Mouse (Mus musculus) cerebellum, adult 11-12 months (tissue): ENCODE results near the gene Gabpa.
A peak's percentile ranks its signal among the peaks of the same experiment; 100 is the strongest.

Experiments
- DNase-seq: peaks from one replicate; pipeline ENCODE4 v3.0.0; 2022

Gene Gabpa

DNA sequence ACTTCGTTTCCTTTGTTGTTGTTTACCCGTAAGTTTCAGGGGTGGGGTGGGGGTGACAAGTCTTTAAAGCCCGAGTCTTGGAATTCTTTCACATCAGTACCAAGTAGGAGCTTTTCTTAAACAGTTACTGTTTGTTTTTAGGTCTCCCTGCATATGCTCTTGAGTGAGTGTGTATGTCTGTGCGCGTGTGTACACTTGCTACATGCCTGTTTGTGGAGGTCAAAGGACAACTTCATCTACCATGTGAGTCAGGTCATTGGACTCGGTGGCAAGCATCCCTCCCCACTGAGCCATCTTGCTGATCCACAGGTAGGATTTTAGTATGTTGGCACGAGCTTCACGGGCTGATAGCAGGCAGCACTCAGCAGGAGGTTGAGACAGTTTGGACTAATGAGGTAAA is 39.1 kb downstream of the Gabpa start:
- DNase-seq = no peak

DNA sequence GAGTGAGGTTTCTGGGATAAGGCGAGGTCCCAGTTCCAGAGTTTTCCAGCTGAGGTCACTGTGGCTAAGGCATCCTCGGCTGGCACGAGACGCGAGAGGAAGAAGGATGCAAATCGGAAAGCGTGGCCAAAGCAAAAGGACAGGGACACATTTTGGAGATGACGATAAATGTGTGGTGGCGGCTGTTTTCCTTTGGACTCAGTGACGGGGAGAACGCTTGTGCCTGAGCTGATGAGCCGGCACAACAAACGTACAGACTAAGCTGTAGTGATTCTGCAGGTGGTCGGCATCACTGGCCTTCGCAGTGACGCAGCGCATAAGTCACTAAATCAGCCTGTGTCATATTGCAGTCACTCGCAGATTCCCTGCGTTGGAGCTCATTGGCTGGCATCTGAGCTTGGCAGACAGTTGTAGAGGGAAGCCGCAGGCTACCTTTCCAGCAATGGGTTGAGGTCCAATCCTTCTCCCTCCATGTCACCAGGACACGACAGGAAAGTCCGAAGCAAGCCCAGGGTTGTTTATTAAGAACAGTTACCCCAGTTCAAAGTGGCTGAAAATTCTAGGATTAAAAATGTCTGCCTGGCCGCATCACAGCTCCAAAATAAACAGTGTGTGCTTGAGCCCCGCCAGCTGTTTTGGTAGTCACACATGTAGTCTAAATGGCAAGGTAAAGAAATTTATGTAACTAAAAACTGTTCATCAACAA is 40.4 kb downstream of the Gabpa start:
- no peak for DNase-seq

DNA sequence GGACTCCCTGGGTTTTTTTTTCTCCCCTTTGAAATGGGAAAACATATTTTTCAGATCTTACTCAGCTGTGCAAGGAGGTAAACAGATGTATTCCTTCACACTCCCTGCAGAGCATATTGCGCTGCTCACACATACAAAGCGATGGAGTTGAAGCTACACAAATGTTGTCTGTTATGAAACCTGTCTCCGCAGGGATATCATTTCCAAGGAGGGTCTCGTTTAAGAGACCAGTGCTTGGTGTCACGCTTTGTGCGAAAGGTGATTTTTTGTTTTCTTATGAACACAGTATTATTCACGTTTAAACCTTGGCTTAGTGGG is 41.0 kb downstream of the Gabpa start:
- no peak for DNase-seq

DNA sequence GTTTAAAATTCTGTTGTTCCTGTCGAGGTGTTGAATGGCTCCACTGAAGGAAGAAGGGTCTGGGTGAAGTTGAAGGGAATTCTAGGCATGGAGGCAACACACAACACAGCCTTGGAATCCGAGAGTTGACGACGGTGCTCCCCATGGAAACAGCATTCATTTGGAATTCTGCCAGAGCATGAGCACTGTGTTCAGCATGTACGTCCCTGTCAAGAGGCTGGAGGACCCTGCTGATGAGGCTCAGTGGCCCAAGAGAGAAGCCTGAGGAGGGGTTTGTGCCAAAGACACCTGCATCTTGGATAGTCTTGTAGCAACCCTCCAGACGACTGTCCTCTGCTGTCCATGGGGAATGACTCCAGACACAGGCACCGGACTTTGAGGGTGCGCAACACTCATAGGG is 41.4 kb downstream of the Gabpa start:
- no peak for DNase-seq

DNA sequence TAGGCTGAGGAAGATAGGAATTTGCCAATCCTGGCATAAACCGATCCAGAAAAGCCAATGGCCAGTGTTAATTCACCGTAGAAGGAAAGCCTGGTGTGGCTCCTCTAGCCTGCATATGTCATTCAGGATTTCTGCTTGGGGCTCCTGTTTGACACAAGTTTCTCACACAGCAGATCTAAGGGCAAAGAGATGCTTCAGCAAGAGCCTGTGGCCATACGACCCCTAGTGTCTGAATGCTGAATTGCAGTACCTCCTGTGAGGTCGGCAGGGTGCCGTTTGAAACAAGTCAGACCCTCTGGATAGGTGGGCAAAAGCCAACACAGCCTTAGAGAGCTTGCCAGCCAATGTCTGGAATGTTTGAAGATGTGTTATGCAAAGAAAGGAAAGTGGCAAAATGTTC is 44.4 kb downstream of the Gabpa start:
- peak; percentile 62 for DNase-seq

DNA sequence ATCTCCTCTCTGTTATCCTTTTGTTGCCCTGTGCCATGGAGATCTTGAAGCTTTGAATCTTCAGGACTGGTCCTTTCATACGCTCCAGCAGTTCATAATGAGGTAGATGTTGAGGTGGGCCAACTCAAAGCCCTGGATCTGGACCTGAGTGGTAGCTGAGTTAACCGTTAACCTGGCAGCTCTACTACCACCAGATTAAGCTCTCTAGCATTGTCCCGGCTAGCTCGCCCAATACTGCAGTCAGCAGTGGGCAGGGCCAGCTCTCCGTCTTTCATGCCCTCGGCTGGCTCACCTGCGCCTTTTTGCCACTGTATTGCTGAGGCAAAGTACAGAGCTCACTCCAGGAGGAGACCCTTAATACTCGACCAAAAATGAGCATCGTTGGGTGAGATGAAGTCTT is 46.4 kb downstream of the Gabpa start:
- no peak for DNase-seq

DNA sequence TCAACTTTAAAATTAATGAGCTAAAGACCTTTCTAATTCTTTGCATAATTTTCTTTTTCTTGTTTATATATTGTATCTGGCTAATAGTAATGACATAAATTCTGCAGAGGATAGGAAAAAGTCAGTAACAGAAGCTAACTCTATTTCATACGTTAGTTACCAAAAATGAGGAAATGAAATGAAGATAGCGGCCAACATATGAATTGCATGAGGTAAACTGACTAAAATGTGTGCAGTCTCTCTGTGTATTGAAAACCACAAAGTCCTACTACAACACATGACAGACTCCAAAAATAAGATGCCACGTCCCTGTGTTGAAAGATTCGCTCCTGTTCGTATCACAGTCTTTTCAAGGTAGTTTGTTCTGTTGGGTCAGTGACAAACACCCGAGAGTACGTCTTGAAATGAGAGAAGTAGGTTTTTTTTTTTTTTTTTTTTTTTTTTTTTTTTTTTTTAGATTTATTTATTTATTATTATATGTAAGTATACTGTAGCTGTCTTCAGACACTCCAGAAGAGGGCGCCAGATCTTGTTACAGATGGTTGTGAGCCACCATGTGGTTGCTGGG is 47.1 kb downstream of the Gabpa start:
- DNase-seq = no peak

DNA sequence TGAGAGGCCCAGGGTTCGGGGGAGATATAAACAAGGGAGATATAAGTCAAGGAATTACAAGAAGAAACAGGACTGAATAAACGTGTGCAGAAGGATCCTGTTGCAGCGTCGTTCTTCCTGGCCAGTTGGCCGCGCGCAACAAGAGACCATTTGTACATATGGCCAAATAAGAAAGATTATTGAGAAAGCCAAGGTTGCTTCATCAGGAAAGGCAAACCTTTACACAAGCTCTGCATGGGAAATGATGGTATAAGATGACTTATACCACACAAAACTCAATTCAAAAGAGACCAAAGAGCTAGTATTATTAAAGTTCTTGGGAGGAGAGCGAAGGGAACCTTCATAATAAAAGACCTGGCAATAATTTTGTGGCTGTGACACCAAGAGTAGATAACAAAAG is 49.8 kb downstream of the Gabpa start:
- DNase-seq = no peak

DNA sequence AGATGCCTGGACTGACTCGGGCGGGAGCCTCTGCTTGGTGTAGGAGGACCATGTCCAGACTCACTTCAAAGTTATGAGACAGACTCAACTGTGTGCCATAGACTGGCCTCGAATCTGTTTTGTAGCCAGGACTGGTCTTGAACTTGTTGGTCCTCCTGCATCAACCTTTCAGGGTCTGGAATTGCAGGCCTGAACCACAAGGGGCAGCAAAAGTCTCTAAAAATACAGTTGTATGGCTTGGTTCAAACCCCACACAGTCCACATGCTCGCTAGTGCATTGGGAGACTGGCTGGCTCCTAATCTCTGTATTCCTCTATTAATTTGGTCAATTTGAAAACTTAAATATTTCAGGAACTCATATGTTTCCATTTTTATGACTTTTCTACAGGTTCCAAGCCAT is 68.3 kb downstream of the Gabpa start:
- DNase-seq = no peak

DNA sequence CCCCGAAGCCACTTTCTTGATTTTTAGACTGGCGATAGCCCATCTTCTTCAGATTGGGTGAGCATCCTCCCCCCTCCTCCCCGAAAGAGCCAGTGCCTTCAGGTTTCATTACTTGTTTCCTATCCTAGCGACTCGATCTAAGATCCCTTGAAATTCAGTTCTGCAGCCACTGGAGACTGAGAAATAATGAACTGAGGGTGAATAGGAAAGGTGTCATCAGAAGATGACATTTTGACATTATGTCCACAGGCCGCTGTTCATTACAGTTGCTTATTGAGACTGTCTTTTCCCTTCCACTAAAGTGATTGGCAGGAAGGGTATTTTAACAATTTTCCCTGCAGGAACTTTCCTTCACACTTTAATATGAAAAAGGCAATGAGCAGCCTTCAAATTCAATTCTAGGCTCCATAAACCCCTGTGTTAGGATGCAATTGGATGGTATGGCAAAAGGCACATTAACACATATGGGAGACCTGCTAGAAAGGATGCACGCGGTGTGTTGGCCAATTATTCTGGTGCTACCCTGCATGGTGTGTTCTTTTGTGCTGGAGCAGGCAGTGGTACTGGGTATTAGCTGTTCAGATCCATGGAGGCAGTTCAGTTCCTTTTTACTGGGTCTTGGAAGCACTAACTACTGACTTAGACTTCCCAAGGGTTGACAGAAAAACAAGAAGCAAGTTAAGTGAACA is 76.9 kb downstream of the Gabpa start:
- DNase-seq = no peak
